Mouse (Mus musculus) lung, postnatal 25 days (tissue): Measurements from ENCODE around the gene Trrap.

Source experiments
- DNase-seq: peaks from one replicate; pipeline ENCODE4 v3.0.0; 2022; ENCODE audit warnings: low spot score

Gene Trrap

GRCm38 (mm10) chr5:144872326-144872725, 104.8 kb downstream of the Trrap start:
- DNase-seq: no peak

GRCm38 (mm10) chr5:144872867-144873266, 105.3 kb downstream of the Trrap start:
- DNase-seq: no peak

GRCm38 (mm10) chr5:144875227-144875626, 107.7 kb downstream of the Trrap start:
- no peak for DNase-seq

- peak; percentile 50 for DNase-seq
These were observed 108.4 kb downstream of the Trrap start for GRCm38 (mm10) chr5:144875892-144876291.

GRCm38 (mm10) chr5:144877021-144877420, 109.5 kb downstream of the Trrap start:
- no peak for DNase-seq

GRCm38 (mm10) chr5:144881670-144882399, 114.3 kb downstream of the Trrap start:
- DNase-seq: no peak

- peak; percentile 22 for DNase-seq
These were observed 117.2 kb downstream of the Trrap start for GRCm38 (mm10) chr5:144884629-144885217.

- no peak for DNase-seq
These were observed 118.6 kb downstream of the Trrap start for GRCm38 (mm10) chr5:144885968-144886650.

- no peak for DNase-seq
These were observed 123.7 kb downstream of the Trrap start for GRCm38 (mm10) chr5:144891276-144891675.

- no peak for DNase-seq
These were observed 130.3 kb downstream of the Trrap start for GRCm38 (mm10) chr5:144897881-144898280.

- DNase-seq: no peak
These were observed 131.0 kb downstream of the Trrap start for GRCm38 (mm10) chr5:144898448-144899052.

GRCm38 (mm10) chr5:144901035-144901434, 133.5 kb downstream of the Trrap start:
- no peak for DNase-seq

GRCm38 (mm10) chr5:144901791-144902190, 134.3 kb downstream of the Trrap start:
- no peak for DNase-seq

- DNase-seq: no peak
These were observed 137.0 kb downstream of the Trrap start for GRCm38 (mm10) chr5:144904356-144905134.

- peak; percentile 46 for DNase-seq
These were observed 140.1 kb downstream of the Trrap start for GRCm38 (mm10) chr5:144907591-144907990.
